Mouse (Mus musculus) midbrain, embryonic 11.5 days (tissue): ENCODE results near the gene Rsu1. TPM values are rescaled to one million over a fixed set of nuclear protein-coding genes. Genes with fewer than 3 reads are reported as not detected.
A peak's percentile ranks its signal among the peaks of the same experiment; 100 is the strongest.

Source experiments
- ATAC-seq: fragments of 200-750 bp; cut with Nextera tagmentation; 2 replicates; pipeline ENCODE4 v1.8.0; 2017; ENCODE audit warnings: moderate TSS enrichment, moderate library complexity; ENCODE audit not compliant: low FRiP score
- DNase-seq: peaks from one replicate; pipeline ENCODE4 v3.0.0; 2015; ENCODE audit warnings: low spot score; ENCODE audit errors: missing footprints
- H3K27ac ChIP-seq: fragments of 300-500 bp; sonication (generic); 2 replicates; pipeline ENCODE4 v1.5.1; 2014; ENCODE audit warnings: low read depth, low read length
- H3K27me3 ChIP-seq: fragments of 300-500 bp; sonication (generic); 2 replicates; pipeline ENCODE4 v1.6.1; 2014; ENCODE audit warnings: mild to moderate bottlenecking, low read length, moderate library complexity, mixed read lengths; ENCODE audit not compliant: control insufficient read depth, insufficient read depth
- H3K36me3 ChIP-seq: fragments of 300-500 bp; sonication (generic); 2 replicates; pipeline ENCODE4 v1.6.1; 2014; ENCODE audit warnings: mild to moderate bottlenecking, low read length, moderate library complexity, mixed read lengths; ENCODE audit not compliant: control insufficient read depth, insufficient read depth
- H3K4me1 ChIP-seq: fragments of 300-500 bp; sonication (generic); 2 replicates; pipeline ENCODE4 v1.6.1; 2014; ENCODE audit warnings: low read length; ENCODE audit not compliant: control insufficient read depth, insufficient read depth
- H3K4me2 ChIP-seq: fragments of 300-500 bp; sonication (generic); 2 replicates; pipeline ENCODE4 v1.6.1; 2014; ENCODE audit warnings: mild to moderate bottlenecking, moderate library complexity
- H3K4me3 ChIP-seq: fragments of 300-500 bp; sonication (generic); 2 replicates; pipeline ENCODE4 v1.5.1; 2014; ENCODE audit warnings: low read depth, low read length
- H3K9ac ChIP-seq: fragments of 300-500 bp; sonication (generic); 2 replicates; pipeline ENCODE4 v1.6.1; 2014; ENCODE audit warnings: low read length
- H3K9me3 ChIP-seq: fragments of 300-500 bp; sonication (generic); 2 replicates; pipeline ENCODE4 v1.6.1; 2016; ENCODE audit warnings: low read length; ENCODE audit not compliant: control insufficient read depth
- WGBS: fragments of 180-500 bp; shearing (Covaris S2); extraction: QIAGEN DNeasy Blood & Tissue Kit; methylation state at CpG from one replicate; pipeline ENCODE4 v1.1.7; 2014; 5-methylcytosine and 5-hydroxymethylcytosine counted together
- polyA plus RNA-seq: library from polyadenylated mRNA; unstranded; fragments of >200 nt; fragmentation: Nextera tagmentation; extraction: Ambion mirVana; gene quantifications from 2 replicates; pipeline ENCODE4 v1.2.1, GENCODE M21; 2014

Rsu1 gene
- polyA plus RNA-seq, 1 experiment from 2014 or later = 73.1 TPM

- Histone ChIP-seq H3K27ac (no peak overlapping the region), H3K27me3 (peaks cover 2% of the 10 kb centered on the region; the same call in 1 of the 2 replicates), H3K36me3 (no peaks in the 10 kb centered on the region), H3K9me3 (no peaks in the 10 kb centered on the region), H3K4me1 (peaks cover 5% of the 10 kb centered on the region; the same call in 1 of the 2 replicates), H3K4me2 (no peak overlapping the region; the same call in 1 of the 2 replicates), H3K4me3 (no peak overlapping the region), H3K9ac (no peak overlapping the region)
- WGBS = 31% methylated on average over 5 of the region's 5 CpGs
- 0 out of 2 replicates have a peak, but pooled peaks have one; percentile 31 for ATAC-seq
- DNase-seq = no peak
Measured at GRCm38 (mm10) chr2:13084223-13084622, 187.0 kb downstream of the Rsu1 start.

GRCm38 (mm10) chr2:13080476-13080875 is 190.7 kb downstream of the Rsu1 start:
- no peak for DNase-seq
- Histone ChIP-seq H3K27me3 (peaks cover 2% of the 10 kb centered on the region; the same call in 1 of the 2 replicates), H3K36me3 (no peaks in the 10 kb centered on the region), H3K9me3 (no peaks in the 10 kb centered on the region), H3K4me1 (peaks cover 5% of the 10 kb centered on the region; the same call in 1 of the 2 replicates), H3K4me2 (no peak overlapping the region), H3K27ac (no peak overlapping the region), H3K9ac (no peak overlapping the region), H3K4me3 (no peak overlapping the region)
- ATAC-seq = no peak
- WGBS = 51% methylated on average over 2 of the region's 2 CpGs

- Histone ChIP-seq H3K36me3 (no peaks in the 10 kb centered on the region), H3K27ac (no peak overlapping the region), H3K9me3 (no peaks in the 10 kb centered on the region), H3K4me1 (peaks cover 3% of the 10 kb centered on the region; the same call in 1 of the 2 replicates), H3K9ac (no peak overlapping the region), H3K4me2 (no peak overlapping the region), H3K27me3 (no peaks in the 10 kb centered on the region), H3K4me3 (no peak overlapping the region)
- DNase-seq (no peak), ATAC-seq (peak; percentile 86)
Measured at GRCm38 (mm10) chr2:13072243-13072642, 199.0 kb downstream of the Rsu1 start.

- Histone ChIP-seq H3K4me2 (no peak overlapping the region), H3K4me1 (no peaks in the 10 kb centered on the region), H3K36me3 (no peaks in the 10 kb centered on the region), H3K27me3 (no peaks in the 10 kb centered on the region), H3K4me3 (no peak overlapping the region), H3K27ac (no peak overlapping the region), H3K9ac (no peak overlapping the region), H3K9me3 (no peaks in the 10 kb centered on the region)
- no peak for DNase-seq
- 84% methylated on average over 5 of the region's 5 CpGs for WGBS
- ATAC-seq = no peak
Measured at GRCm38 (mm10) chr2:13060426-13061170, 210.6 kb downstream of the Rsu1 start.

GRCm38 (mm10) chr2:13048649-13049048 is 222.6 kb downstream of the Rsu1 start:
- Histone ChIP-seq H3K4me3 (no peak overlapping the region), H3K36me3 (no peaks in the 10 kb centered on the region), H3K4me1 (no peaks in the 10 kb centered on the region), H3K9me3 (no peaks in the 10 kb centered on the region), H3K27me3 (no peaks in the 10 kb centered on the region; the same call in 1 of the 2 replicates), H3K9ac (no peak overlapping the region), H3K27ac (no peak overlapping the region), H3K4me2 (no peak overlapping the region)
- no peak for ATAC-seq
- no peak for DNase-seq
- 87% methylated on average over 6 of the region's 6 CpGs for WGBS

- DNase-seq (no peak), ATAC-seq (peak; percentile 16; the same call in 1 of the 2 replicates)
- H3K27me3 ChIP-seq = no peaks in the 10 kb centered on the region
- H3K27ac ChIP-seq = no peak overlapping the region
- H3K4me3 ChIP-seq = no peak overlapping the region
- WGBS = 92% methylated on average over 4 of the region's 4 CpGs
- no peak overlapping the region for H3K4me2 ChIP-seq
- H3K9me3 ChIP-seq = no peaks in the 10 kb centered on the region
- H3K9ac ChIP-seq = no peak overlapping the region
- H3K4me1 ChIP-seq = no peaks in the 10 kb centered on the region
- no peaks in the 10 kb centered on the region for H3K36me3 ChIP-seq
Measured at GRCm38 (mm10) chr2:13044555-13044954, 226.7 kb downstream of the Rsu1 start.

GRCm38 (mm10) chr2:13039785-13040184 is 231.4 kb downstream of the Rsu1 start:
- 91% methylated on average over 4 of the region's 4 CpGs for WGBS
- Histone ChIP-seq H3K27ac (no peak overlapping the region), H3K4me3 (no peak overlapping the region), H3K9me3 (no peaks in the 10 kb centered on the region), H3K36me3 (no peaks in the 10 kb centered on the region), H3K4me2 (no peak overlapping the region), H3K4me1 (no peaks in the 10 kb centered on the region), H3K27me3 (no peaks in the 10 kb centered on the region), H3K9ac (no peak overlapping the region)
- DNase-seq = no peak
- ATAC-seq = no peak

- Histone ChIP-seq H3K9ac (no peak overlapping the region), H3K4me3 (no peak overlapping the region), H3K27me3 (no peaks in the 10 kb centered on the region), H3K36me3 (no peaks in the 10 kb centered on the region), H3K9me3 (no peaks in the 10 kb centered on the region), H3K4me2 (no peak overlapping the region), H3K27ac (no peak overlapping the region), H3K4me1 (no peaks in the 10 kb centered on the region)
- DNase-seq (no peak), ATAC-seq (no peak)
- 82% methylated on average over 3 of the region's 3 CpGs for WGBS
Measured at GRCm38 (mm10) chr2:13038772-13039171, 232.4 kb downstream of the Rsu1 start.
